Mouse (Mus musculus) forebrain, embryonic 11.5 days (tissue): ENCODE measurements around the gene Gab1. TPM values are rescaled to one million over a fixed set of nuclear protein-coding genes. Genes with fewer than 3 reads are reported as not detected.

Source experiments
- polyA plus RNA-seq: library from polyadenylated mRNA; unstranded; fragments of >200 nt; fragmentation: Nextera tagmentation; extraction: Ambion mirVana; gene quantifications from 2 replicates; pipeline ENCODE4 v1.2.1, GENCODE M21; 2014

Gene Gab1
- polyA plus RNA-seq, 1 experiment from 2014 or later: 19.1 TPM

Other genes with a start within 250 kb of the Gab1 start
- 169 and 176 TPM in 2 replicates for gene Smarca5, start 141.0 kb downstream of the Gab1 start, polyA plus RNA-seq
- 32.1 and 32.7 TPM in 2 replicates for gene Usp38, start 134.4 kb upstream of the Gab1 start, polyA plus RNA-seq